Mouse (Mus musculus) CD8-positive naive resting alpha-beta T cell, adult 2 months (primary cell): Measurements from ENCODE around the gene Paqr4.

ENCODE experiments used
- DNase-seq, 2 experiments: peaks; one replicate each; pipeline ENCODE4 v3.0.0; 2022; ENCODE audit warnings: low read depth in 2 of 2, low spot score in 2 of 2

Gene Paqr4

DNA sequence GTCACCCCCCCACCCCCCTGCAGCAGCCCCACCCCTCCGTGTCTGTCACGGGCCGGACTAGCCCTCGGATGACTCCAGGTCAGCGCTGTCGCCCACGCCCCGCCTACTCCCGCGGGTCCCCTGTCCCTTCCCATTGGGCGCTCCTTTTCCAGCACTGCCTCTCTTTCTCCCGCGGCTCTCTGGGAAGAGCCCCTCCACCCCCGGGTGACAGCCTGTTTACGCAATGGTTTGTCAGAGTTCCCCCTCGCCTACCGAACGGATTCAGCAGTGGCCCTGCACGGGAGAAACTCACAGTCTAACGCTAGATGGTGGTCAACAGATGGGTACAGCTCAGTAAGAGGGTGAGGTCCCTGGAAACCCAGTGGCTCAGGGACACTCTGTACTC is 13.9 kb downstream of the Paqr4 start:
- no peak for DNase-seq

DNA sequence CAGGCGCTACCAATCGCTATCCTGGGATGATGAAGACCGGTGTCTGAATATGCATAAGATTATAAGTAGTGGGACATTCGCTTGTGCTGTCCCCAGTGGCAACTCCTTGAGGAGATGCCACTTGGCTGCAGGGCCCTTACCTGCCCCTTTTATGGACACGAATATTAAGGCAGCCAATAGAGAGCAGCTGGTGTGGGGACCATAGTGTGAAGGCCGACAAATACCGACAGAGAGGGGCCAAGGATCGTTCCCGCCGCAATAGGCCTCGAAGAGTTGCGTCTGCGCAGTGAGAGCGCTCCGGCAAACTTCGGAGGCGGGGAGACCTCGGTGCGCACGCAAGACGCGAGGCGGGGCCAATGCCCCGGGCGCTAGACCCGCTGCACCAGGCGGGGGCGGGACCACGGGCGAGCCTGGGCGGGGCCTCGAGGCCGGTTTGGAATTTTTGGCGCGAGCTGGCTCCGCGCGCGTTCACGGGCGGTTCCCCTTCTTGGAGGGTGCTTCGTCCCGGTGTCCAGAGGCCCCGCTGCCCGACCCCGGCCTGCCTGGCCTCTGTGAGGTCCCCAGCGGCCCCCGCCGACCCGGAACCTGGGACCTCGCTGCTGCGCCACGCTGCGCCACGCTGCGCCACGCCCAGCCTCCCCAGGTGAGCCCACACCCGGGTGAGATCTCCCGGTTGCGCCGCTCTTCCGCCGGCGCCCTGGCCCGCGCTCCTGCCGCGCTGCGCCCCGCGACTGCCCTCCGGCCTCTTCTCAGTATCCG is 14.5 kb downstream of the Paqr4 start, which contains the start of gene Pkmyt1:
Pkmyt1 (plus strand) TSS at position 338 of the 759 bp plus-strand sequence.
- DNase-seq = peak; percentile 89 to 95

DNA sequence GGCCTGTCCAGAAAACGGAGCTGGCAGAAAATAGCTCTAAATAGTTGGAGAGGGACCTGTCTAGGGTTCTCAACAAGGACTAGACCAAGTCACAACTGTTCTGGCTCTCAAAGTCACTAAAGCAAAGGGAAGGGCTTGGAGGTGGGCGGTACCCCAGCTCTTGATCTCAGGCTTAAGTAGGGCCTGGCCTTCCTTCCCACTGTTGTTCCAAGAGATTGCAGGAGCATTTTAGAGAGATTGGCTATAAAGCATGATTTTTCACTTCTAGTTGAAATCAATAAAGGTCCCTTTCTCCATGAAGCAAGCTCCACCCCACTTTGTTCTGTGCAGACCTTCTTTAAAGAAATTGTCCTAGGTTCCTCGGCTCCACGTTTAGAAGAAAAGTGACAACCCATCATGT is 15.2 kb downstream of the Paqr4 start:
- DNase-seq = no peak

DNA sequence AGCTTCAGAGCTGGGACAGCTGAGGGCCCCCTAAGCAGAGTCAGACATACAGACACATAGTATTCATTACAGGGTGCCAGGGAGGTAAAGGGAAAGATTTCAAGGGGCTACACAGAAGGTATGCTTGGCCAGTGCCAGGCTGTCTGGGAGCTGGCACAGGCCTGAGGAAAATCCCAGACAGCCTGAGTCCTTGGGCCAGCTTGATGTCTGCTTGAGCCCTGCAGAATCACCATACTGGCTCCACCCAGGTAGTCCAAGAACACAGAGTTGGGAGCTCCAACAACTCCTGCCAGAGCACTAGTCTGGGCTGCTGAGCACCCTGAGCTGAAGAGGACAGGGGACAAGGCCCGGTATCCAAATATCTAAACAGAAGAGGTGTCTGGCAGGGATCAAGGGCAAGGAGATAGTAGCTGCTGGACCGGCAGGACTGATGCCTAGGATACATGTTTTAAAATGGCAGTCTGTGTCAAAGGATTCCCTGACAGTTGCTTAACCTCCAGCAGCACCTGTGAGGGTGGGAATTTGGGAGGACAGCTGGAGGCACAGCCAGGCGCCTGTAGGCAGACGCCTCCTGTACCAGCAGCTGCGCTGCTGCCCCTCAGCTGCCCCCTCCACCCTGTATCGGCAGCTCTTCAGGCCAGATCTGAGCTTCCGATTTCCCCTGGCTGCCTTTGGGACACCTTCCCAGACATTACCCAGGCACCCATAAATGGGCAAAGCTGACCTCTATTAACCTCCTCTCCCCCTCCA is 18.1 kb downstream of the Paqr4 start, which contains the start of gene 1520401A03Rik:
1520401A03Rik (minus strand) TSS at position 408 of the 750 bp plus-strand sequence.
- DNase-seq = no peak

DNA sequence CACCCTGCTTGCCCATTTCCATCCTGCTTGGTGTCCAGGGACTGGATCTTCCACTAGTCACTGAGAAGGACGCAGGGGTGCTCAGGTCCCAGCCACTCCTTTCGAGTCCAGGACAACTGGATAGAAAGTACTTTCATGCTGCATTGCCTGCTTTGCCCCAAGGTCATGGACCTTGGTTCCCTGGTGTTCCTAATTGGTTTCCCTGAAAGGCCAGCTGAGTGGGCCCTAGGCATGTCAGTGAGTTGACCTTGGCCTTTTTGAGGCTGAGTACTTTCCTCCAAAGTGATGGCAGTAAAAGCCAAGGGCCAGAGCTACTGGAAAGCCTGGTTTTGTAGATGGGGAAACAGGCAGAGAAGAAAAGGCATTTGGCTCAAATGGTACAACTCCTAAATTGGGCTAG is 18.8 kb downstream of the Paqr4 start:
- no peak for DNase-seq

DNA sequence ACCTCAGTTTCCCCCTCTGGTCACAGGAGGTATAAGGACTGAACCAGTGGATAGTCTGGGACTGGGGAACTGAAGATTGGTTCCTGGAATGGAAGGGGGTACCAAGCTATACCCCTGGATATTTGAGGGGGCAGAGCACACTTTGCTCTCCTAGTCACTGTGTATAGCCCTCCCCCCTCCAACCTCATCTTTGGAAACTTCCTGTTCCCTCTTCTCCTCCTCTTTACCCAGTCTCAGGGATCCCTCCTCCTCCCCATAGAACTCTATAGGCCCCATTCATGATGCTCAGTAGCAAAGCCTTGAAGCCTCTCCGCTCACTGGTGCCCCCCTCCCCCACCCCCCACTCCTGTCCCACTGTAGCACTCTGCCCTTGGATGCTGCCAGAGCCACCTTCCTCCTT is 21.2 kb downstream of the Paqr4 start:
- DNase-seq = no peak

DNA sequence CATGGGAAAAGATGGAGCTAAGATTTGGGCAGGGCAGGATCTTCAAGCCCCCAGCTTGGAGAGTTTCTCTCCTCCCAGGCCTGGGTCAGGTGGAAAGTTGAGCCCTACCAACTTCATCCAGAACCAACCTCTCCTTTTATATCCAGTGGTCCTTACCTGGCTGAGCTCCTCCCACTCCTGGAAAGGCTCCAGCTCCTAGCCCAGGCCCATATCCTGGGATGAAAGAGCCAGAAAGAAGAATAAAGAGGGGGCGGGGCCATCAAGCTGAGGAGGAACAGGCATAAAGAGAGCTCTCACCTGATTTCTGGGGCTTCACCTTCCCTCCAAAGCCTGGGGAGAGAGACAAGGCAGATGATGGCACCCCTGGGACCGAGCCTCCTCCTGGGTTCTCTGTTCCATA is 23.7 kb downstream of the Paqr4 start:
- no peak for DNase-seq

DNA sequence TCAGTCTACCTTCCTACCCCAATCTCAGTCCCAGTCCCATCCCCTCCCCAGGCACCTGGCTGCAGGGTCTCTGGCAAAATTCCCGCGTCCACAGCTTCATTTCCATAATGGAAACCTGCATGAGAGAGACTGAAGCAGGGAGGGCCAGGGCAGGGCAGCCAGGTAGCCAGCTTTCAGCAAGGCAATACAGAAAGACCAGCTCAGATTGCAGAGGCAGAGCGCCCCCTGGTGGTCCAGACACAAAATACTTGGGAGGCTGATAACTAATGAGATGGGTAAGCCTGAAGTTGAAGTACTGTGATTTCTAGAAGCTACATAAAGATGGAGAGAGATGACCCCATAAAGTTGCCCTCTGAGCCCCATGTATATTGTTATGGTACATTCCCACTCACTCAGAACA is 34.5 kb downstream of the Paqr4 start:
- DNase-seq = peak; percentile 67 to 71

DNA sequence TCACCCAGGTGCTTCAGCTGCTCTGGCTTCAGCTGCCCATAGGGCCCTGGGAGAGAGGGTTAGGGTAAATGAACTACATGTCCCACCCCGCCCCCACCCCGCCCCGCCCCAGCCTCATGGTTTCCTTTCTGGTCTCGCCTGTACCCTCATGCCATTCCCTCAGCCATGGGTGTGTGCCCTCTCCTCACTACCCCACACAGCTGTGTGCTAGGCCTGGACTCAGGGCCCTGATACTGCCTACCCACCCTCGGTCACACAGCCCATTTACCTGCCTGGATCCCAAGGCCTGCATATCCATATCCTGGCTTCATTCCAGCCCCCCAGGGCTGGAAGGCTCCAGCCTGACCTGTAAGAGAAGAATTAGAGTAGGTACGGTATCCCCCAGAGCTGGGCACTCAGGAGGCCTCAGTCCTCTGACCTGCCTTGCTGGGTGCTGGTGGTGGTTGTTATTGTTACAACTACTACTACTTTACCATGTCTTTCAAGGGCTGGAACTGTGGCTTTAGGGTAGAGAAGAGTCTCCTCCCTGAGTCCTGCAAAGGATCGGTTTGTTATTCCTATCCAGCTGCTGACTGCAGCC is 35.1 kb downstream of the Paqr4 start:
- DNase-seq = no peak

DNA sequence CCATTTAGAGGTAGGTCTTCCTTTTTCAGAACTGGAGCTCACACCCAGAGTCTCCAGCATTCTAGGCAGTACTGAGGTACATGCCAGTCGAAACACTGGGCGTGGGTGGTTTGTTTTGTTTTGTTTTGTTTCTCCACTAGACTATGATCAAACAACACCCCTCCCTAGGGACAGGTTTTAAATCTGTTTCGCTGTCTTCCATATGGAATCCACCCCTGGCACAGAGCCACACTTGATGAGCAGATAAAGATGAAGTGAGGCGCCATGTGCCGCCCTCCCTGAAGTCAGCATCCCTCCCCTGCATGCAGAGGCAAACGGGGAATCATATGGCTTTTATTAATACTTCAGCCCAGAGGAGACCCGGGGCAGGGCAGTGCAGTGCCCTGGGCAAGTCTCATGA is 35.9 kb downstream of the Paqr4 start:
- no peak for DNase-seq

DNA sequence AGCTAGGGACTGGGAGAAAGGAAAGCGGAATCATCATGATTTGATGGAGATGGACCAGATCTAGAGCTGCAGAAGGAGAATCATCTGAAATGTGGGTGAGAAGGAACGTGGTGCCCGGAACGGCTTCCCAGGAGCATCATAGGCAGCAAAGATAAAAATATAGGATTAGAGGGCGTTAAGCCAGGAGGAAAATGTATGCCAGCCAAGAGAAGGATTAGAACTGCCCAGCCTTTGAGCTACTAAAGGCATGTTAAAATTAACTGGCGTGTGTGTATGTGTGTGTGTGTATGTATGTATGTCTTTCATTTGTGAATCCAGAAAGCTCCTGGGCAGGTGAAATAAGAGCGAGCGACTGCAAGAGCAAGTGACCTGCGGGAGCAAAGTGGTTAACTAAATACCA is 37.4 kb downstream of the Paqr4 start:
- DNase-seq = no peak

DNA sequence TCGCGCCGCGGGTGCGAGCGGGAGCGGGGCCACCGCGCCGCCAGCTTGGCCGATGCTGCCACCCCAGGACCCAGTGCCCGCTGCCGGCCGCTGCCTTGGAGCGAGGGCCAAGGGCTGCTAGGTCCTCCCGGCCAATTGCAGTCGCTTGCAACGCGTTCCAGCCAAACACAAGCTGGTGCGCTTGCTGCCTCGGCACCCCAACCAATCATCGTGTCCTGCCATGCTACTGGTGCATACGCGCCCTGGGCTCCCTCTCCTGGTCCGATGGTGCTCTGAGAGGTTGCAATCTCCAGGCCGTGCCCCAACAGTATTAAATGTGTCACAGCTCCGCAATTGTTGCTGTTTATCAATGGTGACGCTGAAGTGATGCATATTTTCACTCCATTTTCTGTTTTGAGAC is 40.6 kb downstream of the Paqr4 start:
- peak; percentile 71 to 80 for DNase-seq

DNA sequence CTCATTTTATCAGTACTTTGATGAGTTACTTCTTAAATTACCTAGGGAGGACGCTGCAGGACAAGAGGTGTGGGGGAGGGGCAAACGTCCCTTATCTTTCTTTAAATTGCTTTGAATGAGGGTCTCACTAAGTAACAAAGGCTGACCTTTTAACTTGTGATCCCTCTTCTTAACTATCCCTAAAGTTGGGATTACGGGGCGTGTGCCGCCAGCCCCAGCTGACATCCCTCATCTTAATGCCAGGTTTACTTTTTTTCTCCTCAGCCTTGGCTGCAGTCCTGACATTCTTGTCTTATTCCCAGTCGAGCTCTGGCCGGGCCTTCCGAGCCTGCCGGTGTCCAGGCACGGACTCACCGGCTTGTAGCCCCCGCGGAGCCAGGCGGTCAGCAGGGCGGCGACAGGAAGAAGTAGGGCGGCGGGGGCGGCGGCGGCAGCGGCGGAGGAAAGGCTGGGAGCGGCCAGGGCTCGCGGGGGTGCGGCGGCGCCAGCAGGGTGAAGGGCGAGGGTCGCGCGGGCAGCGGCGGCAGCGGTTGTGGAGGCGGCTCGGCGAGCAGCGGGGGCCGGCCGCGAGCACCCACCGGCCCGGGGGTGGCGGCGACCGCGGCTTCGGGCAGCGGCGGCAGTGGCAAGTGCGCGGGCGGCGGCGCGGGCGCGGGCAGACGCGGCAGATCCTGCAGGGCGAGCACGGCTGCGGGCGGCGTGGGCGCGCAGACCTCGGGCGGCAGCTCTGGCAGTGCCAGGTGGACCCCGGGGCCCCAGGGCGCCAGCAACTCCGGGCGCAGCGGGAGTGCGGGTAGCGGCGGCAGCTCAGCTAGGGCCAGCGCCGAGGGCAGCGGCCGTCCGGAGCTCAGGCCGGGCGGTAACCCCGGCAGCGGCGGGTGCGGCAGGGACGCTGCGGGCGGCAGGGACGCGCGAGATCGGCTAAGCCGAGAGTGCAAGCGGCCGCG is 41.3 kb downstream of the Paqr4 start:
- DNase-seq = no peak

DNA sequence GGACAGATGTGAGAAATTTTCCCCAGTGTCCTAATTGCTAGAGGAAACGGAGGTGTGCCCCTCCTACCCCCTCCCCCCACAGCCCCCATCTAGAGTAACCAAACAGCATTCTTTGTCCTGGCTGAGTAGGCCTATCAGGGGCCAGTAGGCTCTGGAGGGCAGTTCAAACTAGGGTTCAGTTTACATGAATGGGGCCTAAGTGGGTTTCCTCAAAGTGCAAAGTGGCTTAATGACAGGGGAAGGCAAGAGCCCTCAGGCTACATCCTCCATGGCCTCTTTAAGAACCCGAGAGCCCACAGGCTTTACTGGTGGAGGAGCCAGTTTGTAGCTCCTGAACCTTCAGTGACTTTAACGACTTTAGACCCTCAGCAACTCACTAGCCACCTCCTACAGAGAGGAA is 44.9 kb downstream of the Paqr4 start:
- no peak for DNase-seq

DNA sequence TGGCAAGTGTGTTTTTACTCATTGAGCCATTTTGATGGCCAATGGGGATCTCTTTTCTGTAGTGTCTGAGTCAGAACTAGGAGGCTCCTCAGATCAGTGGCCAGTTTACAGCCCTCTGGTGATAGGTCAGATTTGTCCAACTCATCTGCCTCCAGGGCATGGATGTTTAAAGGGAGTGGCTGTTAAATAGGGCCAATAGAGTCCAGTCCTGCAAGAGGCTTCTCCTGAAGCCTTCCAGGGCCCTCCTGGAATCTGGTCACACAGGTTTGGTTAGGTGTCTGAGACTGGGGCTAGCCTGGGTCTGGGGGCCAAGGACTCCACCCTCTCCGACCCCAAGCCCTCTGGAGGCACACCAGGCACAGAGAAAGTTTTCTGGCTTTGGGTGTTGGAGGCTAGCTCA is 46.2 kb downstream of the Paqr4 start:
- DNase-seq = no peak
